Mouse (Mus musculus) heart, embryonic 16.5 days (tissue): ENCODE measurements around the gene Slx4ip. TPM values are rescaled to one million over a fixed set of nuclear protein-coding genes. Genes with fewer than 3 reads are reported as not detected.

ENCODE experiments used
- ATAC-seq: fragments of 200-750 bp; cut with Nextera tagmentation; replicated peaks from 2 replicates; pipeline ENCODE4 v1.8.0; 2017; ENCODE audit warnings: moderate number of reproducible peaks; ENCODE audit not compliant: insufficient read depth, low FRiP score; ENCODE audit errors: extremely low read depth
- H3K27ac ChIP-seq: fragments of 300-500 bp; sonication (generic); 2 replicates; pipeline ENCODE4 v1.5.1; 2014; ENCODE audit warnings: mild to moderate bottlenecking, low read length, control low read depth, moderate library complexity
- H3K27me3 ChIP-seq: fragments of 300-500 bp; sonication (generic); 2 replicates; pipeline ENCODE4 v1.6.1; 2014; ENCODE audit warnings: low read length, mixed read lengths; ENCODE audit not compliant: control insufficient read depth, insufficient read depth
- H3K36me3 ChIP-seq: fragments of 300-500 bp; sonication (generic); 2 replicates; pipeline ENCODE4 v1.6.1; 2014; ENCODE audit not compliant: control insufficient read depth, insufficient read depth
- H3K4me1 ChIP-seq: fragments of 300-500 bp; sonication (generic); 2 replicates; pipeline ENCODE4 v1.6.1; 2014; ENCODE audit warnings: low read length, mixed read lengths; ENCODE audit not compliant: control insufficient read depth, insufficient read depth
- H3K4me2 ChIP-seq: fragments of 300-500 bp; sonication (generic); 2 replicates; pipeline ENCODE4 v1.6.1; 2014; ENCODE audit warnings: low read depth, mild to moderate bottlenecking, control low read depth, low read length
- H3K4me3 ChIP-seq: fragments of 300-500 bp; sonication (generic); 2 replicates; pipeline ENCODE4 v1.5.1; 2014; ENCODE audit warnings: mild to moderate bottlenecking, control low read depth, low read length
- H3K9ac ChIP-seq: fragments of 300-500 bp; sonication (generic); 2 replicates; pipeline ENCODE4 v1.6.1; 2014; ENCODE audit warnings: low read length, control low read depth
- H3K9me3 ChIP-seq: fragments of 300-500 bp; sonication (generic); replicated peaks from 2 replicates; pipeline ENCODE4 v1.6.1; 2016; ENCODE audit warnings: low read length; ENCODE audit not compliant: control insufficient read depth
- WGBS: fragments of 180-500 bp; shearing (Covaris S2); extraction: QIAGEN DNeasy Blood & Tissue Kit; methylation state at CpG from one replicate; pipeline ENCODE4 v1.1.7; 2014; 5-methylcytosine and 5-hydroxymethylcytosine counted together
- polyA plus RNA-seq: library from polyadenylated mRNA; unstranded; fragments of >200 nt; fragmentation: Nextera tagmentation; extraction: Ambion mirVana; gene quantifications from 2 replicates; pipeline ENCODE4 v1.2.1, GENCODE M21; 2015

Slx4ip gene
- polyA plus RNA-seq, 1 experiment from 2014 or later, result 4.3 TPM

DNA sequence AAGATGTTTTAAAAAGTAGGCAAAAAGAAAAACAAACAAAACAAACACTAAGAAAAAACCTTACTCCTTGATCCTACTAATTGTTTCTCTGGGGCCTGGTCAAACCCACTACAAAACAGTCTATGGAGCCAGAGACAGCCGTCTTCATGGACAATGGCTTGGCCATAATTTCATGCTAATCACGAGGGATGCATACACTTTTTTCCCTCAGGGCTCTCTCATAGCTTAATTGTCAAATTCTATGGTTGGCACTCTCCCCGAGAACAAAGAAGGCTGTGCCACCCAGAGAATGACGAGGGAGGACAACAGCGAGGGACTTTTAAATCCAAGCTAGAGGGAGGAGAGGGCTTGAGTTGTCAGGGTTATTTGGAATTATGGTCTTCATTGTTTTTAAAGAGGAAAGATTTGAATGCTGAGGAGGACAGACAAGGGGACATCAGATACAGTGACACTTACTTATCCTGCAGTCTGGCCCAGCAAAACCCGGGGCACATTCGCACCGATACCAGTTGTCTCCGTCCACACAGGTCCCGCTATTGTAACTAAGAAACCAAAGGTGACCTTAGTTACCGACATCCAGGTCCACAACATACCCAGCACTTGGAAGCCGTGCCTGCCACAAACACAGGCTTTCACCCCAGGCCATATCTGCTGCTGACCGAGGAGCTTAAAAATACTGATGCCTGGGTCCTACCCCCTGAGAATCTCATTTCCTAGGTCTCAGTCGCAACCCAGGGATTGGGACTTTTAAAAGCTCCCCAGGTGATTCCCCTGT is 195.8 kb downstream of the Slx4ip start:
- no peak for ATAC-seq
- no peak overlapping the region for H3K9ac ChIP-seq
- no peaks in the 10 kb centered on the region for H3K4me1 ChIP-seq
- H3K27ac ChIP-seq, result no peak overlapping the region
- H3K36me3 ChIP-seq, result peaks cover 55% of the 10 kb centered on the region
- no peaks in the 10 kb centered on the region for H3K27me3 ChIP-seq
- H3K4me2 ChIP-seq, result no peak overlapping the region
- 88% methylated on average over 14 of the region's 14 CpGs for WGBS
- H3K9me3 ChIP-seq, result no peaks in the 10 kb centered on the region
- no peak overlapping the region for H3K4me3 ChIP-seq

GRCm38 (mm10) chr2:137087705-137088104 is 196.7 kb downstream of the Slx4ip start:
- H3K27me3 ChIP-seq, result no peaks in the 10 kb centered on the region
- H3K4me3 ChIP-seq, result no peak overlapping the region
- no peak overlapping the region for H3K4me2 ChIP-seq
- no peak overlapping the region for H3K9ac ChIP-seq
- H3K36me3 ChIP-seq, result peaks cover 54% of the 10 kb centered on the region
- 62% methylated on average over 6 of the region's 6 CpGs for WGBS
- no peaks in the 10 kb centered on the region for H3K9me3 ChIP-seq
- H3K4me1 ChIP-seq, result no peaks in the 10 kb centered on the region; the same call in 1 of the 2 replicates
- no peak overlapping the region for H3K27ac ChIP-seq
- no peak for ATAC-seq

DNA sequence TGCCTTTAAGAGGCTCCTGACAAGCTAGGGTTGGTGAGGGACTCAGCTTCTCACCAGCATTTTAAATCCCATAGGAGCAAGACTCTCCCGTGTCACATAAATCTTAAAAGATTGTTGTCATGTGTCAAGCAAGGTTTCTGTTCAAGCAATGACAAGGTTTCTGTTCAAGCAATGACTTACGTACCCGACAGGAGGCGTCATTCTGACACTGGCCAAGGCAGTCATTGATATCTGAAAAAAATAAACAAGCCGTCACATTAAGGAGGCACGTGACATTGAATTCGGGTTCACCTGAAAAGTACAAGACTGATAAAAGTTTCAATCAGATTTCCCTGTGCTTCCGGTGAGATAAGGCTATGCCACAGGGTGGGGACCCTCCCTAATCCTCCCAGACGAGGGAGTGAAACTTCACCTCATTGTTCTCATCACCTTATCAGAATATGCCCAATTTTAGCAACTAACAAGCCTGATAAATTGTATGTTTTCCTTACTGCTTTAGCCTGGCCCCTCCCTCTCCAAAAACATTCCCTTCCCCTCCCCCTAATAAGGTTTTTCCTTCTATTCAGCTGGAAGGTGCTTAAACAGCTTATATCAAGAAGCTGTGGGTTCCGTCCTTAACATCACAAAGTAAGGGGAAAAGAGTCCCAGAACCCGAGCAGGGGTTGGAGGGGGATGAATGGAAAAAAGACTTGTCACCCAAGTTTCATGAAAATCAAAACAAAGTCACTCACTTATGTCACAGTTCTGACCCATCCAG is 200.9 kb downstream of the Slx4ip start:
- H3K27ac ChIP-seq, result no peak overlapping the region
- no peaks in the 10 kb centered on the region for H3K27me3 ChIP-seq
- WGBS, result 57% methylated on average over 11 of the region's 11 CpGs
- H3K4me1 ChIP-seq, result no peaks in the 10 kb centered on the region; the same call in 1 of the 2 replicates
- H3K9me3 ChIP-seq, result no peaks in the 10 kb centered on the region
- H3K9ac ChIP-seq, result no peak overlapping the region
- ATAC-seq, result no peak
- H3K4me3 ChIP-seq, result no peak overlapping the region
- H3K4me2 ChIP-seq, result no peak overlapping the region
- peaks cover 52% of the 10 kb centered on the region for H3K36me3 ChIP-seq

- WGBS, result 53% methylated on average over 10 of the region's 10 CpGs
These were observed 201.7 kb downstream of the Slx4ip start for GRCm38 (mm10) chr2:137092523-137093297.

GRCm38 (mm10) chr2:137093298-137093630 is 202.2 kb downstream of the Slx4ip start:
- no peak overlapping the region for H3K4me2 ChIP-seq
- WGBS, result 70% methylated on average over 7 of the region's 7 CpGs
- H3K4me3 ChIP-seq, result no peak overlapping the region
- H3K9ac ChIP-seq, result no peak overlapping the region
- peaks cover 39% of the 10 kb centered on the region for H3K36me3 ChIP-seq
- H3K27ac ChIP-seq, result no peak overlapping the region
- no peak for ATAC-seq
- no peaks in the 10 kb centered on the region for H3K27me3 ChIP-seq
- H3K9me3 ChIP-seq, result no peaks in the 10 kb centered on the region
- no peaks in the 10 kb centered on the region; the same call in 1 of the 2 replicates for H3K4me1 ChIP-seq

More at GRCm38 (mm10) chr2:137092523-137093297, 201.7 kb downstream of the Slx4ip start:
- no peaks in the 10 kb centered on the region for H3K27me3 ChIP-seq
- no peaks in the 10 kb centered on the region for H3K9me3 ChIP-seq
- no peak overlapping the region for H3K9ac ChIP-seq
- H3K36me3 ChIP-seq, result peaks cover 45% of the 10 kb centered on the region
- H3K4me3 ChIP-seq, result no peak overlapping the region
- H3K27ac ChIP-seq, result no peak overlapping the region
- no peak overlapping the region for H3K4me2 ChIP-seq
- H3K4me1 ChIP-seq, result no peaks in the 10 kb centered on the region; the same call in 1 of the 2 replicates
- no peak for ATAC-seq

- 78% methylated on average over 8 of the region's 8 CpGs for WGBS
- Histone ChIP-seq H3K4me3 (no peak overlapping the region), H3K27ac (no peak overlapping the region), H3K9ac (no peak overlapping the region), H3K4me2 (no peak overlapping the region), H3K4me1 (no peaks in the 10 kb centered on the region; the same call in 1 of the 2 replicates), H3K9me3 (no peaks in the 10 kb centered on the region), H3K27me3 (no peaks in the 10 kb centered on the region), H3K36me3 (peaks cover 34% of the 10 kb centered on the region)
- no peak for ATAC-seq
These were observed 203.3 kb downstream of the Slx4ip start for GRCm38 (mm10) chr2:137094301-137094700.

DNA sequence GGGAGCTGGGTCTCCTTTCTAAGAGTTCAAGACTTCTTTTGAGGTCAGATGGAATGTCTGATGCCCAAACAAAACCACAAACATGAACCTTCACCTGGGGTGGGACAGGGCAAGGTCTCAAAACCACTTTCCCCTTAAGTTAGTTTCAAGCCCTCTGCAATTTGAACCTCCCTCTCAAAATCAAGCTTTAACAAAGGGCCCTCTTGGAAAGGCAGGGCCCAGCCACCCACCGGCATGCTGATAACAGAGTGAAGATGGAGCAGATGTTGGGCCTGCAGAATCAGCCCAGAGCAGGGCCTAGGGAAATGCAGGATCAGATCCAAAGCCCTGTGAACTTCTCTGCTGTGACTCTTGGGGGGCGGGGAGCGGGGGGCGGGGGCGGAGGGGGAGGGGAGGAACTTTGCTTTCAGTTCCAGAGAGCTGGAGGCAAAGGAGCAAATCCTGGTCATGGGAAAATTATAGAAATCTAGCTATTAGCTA is 206.0 kb downstream of the Slx4ip start:
- Histone ChIP-seq H3K4me2 (no peak overlapping the region), H3K4me3 (no peak overlapping the region), H3K9me3 (no peaks in the 10 kb centered on the region), H3K9ac (no peak overlapping the region), H3K27ac (no peak overlapping the region), H3K4me1 (no peaks in the 10 kb centered on the region; the same call in 1 of the 2 replicates), H3K36me3 (peaks cover 24% of the 10 kb centered on the region), H3K27me3 (no peaks in the 10 kb centered on the region)
- 0 out of 2 replicates have a peak, but pooled peaks have one; percentile 43 for ATAC-seq
- 41% methylated on average over 4 of the region's 5 CpGs for WGBS

DNA sequence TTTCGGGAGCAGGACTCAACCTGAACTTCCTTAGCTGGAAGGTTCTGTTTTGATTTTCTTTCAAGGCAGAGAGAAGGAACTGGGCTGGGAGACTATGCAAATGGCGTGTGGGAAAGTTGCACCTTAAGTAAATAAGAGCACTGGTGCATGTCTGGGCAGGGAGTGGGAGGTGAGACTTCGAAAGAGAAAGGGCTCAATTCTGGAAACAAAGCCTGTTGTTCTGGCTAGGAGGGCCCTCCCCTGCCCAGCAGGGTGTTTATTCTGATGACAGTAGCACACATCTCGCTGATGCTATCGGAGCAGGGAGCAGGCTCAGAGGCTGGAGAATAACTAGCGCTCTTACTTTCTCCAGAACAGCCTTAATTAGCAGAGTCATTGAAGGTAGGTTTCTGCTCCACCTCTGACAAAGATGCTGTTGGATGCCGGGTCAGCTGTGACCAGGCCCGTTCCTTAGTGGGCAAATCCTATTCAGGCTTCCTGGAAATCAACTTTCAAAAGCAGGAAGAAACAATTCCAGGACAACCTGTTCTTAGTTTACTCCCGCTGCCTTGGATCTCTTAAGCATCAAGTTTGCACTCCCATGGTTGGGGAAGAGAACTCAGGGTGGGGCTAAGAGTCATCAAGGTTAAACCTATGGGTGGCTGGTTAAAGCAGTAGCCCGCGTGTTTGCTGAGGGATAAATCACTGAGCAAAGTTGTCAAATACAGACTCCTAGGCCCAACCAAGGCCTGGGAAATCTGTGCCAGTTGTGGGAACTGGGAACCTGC is 207.4 kb downstream of the Slx4ip start:
- H3K4me1 ChIP-seq, result no peaks in the 10 kb centered on the region
- WGBS, result 68% methylated on average over 11 of the region's 11 CpGs
- no peaks in the 10 kb centered on the region for H3K9me3 ChIP-seq
- no peak for ATAC-seq
- peaks cover 19% of the 10 kb centered on the region for H3K36me3 ChIP-seq
- no peak overlapping the region for H3K27ac ChIP-seq
- H3K4me3 ChIP-seq, result no peak overlapping the region
- no peak overlapping the region for H3K9ac ChIP-seq
- no peak overlapping the region for H3K4me2 ChIP-seq
- no peaks in the 10 kb centered on the region for H3K27me3 ChIP-seq
